Mouse (Mus musculus): Measurements from ENCODE around the gene Imp4.

DNA sequence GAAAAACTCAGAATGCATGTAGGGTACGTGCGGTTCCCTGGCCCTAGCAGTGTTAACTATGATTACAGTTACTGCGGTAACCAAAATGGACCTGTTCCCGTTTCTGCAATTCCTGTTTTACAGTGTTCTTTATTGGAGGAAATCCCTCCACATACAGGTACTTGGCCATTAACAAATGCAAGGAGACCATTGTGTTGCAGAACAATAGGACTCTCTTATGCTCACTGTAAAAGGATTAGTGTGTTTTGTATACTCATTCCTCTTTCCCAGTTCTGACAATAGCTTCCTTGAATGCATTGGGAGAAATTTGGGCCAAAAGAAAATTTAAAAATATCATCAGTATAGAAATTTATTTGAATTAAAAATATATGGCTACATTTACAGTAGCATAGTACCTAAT lies 28.8 kb downstream of the Imp4 start:
- TF ChIP-seq POLR2A (IDR thresholded peaks at IDR 0.05; ENCODE audit: low read depth, low read length) (no peak), CTCF (IDR thresholded peaks at IDR 0.05; ENCODE audit: extremely low read depth, insufficient read length, insufficient replicate concordance, low read depth, low read length) (no peak)

Measured in small intestine, adult 2 months (tissue).